Mouse (Mus musculus): ENCODE measurements around the gene Paqr6.

Paqr6 gene

GRCm38 (mm10) chr3:88412636-88413035 is 48.3 kb downstream of the Paqr6 start:
- DNase-seq: no peak

DNA sequence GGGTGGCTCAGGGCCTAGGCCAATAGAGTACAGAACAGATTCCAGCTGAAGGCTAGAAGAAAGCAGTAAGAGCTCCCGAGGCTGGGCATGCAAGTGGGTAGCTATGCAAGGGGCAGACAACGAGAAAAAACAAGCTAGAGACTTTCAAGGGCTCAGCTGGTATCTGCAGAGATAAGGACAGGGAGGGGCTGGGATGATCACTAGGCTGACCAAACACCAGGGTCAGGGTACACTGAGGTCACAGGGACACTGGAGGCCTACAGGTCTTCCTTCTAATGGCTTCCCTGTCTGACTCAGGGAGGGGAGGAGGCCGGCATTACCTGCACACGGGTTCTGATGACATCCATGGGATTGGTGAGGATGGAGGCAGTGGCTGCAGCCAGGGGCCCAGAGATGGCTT is 51.3 kb downstream of the Paqr6 start:
- no peak for DNase-seq

- DNase-seq: no peak
Observed at GRCm38 (mm10) chr3:88418016-88418415, 53.6 kb downstream of the Paqr6 start.

Data from cerebellum, postnatal 14 days (tissue).